Mouse (Mus musculus) spleen, postnatal 14 days (tissue): ENCODE measurements around the gene Trp53i13.
"Not testable (repeated sequence)": the region's sequence is repeated elsewhere in the genome, so short reads cannot be mapped to it uniquely, and the experiment has no call there.

Experiments
- DNase-seq, 2 experiments: peaks; one replicate each; pipeline ENCODE4 v3.0.0; 2021 to 2022; ENCODE audit warnings: low spot score in 2 of 2

The Trp53i13 gene

GRCm38 (mm10) chr11:77515637-77516552 is at the start of gene Trp53i13:
TSS of gene Trp53i13 (minus strand) at chr11:77515980.
- no peak for DNase-seq

- no peak for DNase-seq
Observed at GRCm38 (mm10) chr11:77545261-77545660, 29.5 kb upstream of the Trp53i13 start.

GRCm38 (mm10) chr11:77532202-77532846 is 16.5 kb upstream of the Trp53i13 start:
- no peak for DNase-seq

- no peak for DNase-seq
Observed at GRCm38 (mm10) chr11:77530862-77531261, 15.1 kb upstream of the Trp53i13 start.

DNA sequence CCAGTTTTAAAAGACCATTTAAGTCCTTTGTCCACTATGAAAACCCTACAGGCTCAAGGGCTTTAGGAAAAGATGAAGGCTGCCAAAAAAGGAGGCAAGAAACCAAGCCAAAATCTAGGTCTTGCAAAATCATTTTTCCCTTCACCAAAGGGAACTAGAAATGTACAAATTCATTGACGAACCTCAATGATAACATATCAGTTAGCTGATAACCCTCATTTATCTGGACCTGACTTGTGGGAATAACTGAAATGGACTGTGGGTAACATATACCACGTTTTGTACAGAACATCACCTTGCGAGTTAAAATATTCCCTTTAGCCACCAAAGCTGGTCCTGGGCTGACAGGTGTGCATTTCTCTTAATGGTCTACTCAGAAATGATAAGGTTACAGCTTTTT is 13.9 kb upstream of the Trp53i13 start:
- no peak for DNase-seq

GRCm38 (mm10) chr11:77528420-77528819 is 12.6 kb upstream of the Trp53i13 start:
- not testable (repeated sequence) for DNase-seq

DNA sequence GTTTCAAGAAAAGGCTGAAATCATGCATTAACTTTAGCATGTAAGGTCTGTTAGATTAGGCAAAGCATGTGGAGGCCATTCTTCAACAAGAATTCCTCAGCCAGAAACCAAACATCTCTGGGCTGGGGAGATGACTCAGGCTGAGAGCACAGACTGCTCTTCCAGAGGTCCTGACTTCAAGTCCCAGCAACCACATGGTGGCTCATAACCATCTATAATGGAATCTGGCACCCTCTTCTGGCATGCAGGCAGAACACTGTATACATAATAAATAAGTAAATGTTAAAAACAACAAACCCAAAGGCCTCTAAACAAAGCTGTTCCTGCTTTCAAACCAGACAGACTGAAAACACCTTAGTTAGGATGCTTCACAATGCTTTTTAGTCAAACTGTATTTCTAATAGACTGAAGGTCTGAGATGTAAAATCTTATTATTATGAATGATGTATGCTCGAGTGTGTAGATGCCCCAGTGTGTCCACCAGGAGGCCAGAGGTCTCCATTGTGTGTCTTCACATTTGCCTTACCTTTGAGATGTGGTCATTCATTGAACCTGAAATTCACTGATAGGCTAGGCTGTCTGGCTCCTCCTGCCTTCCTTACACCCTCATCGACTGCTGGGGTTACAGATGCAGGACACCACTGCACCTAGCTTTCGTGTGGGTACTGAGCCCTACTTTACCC is 10.2 kb upstream of the Trp53i13 start:
- DNase-seq = no peak

- DNase-seq = no peak
Observed at GRCm38 (mm10) chr11:77520601-77521529, 5.1 kb upstream of the Trp53i13 start.

- DNase-seq = peak in 1 of 2 experiments; percentile 31
Observed at GRCm38 (mm10) chr11:77519043-77519442, 3.3 kb upstream of the Trp53i13 start, which contains the start of gene Gm10392. TSS of gene Gm10392 (minus strand) at chr11:77519198.

DNA sequence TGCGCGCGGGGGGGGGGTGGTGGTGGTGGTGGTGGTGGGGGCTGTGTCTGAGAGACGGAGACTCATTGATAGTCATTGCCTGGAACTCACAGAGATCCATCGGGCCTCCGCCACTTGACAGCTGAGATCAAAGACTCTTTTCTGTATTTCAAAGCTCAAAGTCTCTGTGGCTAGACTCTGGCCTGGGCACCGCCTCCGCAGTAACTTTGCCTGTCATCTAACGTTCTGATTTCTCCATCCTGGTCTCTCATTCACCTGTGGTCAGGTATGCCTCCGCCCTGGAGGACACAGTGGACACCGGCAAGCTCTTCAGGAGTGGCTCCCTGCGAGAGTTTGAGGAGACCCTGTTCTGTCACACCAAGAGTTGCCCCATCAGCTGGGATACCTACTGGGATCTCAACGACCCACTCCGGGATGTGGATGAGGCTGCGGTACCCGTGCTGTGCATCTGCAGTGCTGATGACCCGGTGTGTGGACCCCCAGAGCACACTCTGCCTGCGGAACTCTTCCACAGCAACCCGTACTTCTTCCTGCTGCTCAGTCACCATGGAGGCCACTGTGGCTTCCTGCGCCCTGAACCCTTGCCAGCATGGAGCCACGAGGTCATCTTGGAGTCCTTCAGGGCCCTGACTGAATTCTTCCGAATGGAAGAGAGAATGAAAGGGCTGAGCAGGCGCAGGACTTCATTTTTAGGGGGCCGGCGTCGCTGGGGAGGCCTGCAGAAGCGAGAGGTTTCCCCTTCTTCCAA is 2.4 kb upstream of the Trp53i13 start:
- no peak for DNase-seq

GRCm38 (mm10) chr11:77516553-77517425 is 1.0 kb upstream of the Trp53i13 start:
- no peak for DNase-seq

DNA sequence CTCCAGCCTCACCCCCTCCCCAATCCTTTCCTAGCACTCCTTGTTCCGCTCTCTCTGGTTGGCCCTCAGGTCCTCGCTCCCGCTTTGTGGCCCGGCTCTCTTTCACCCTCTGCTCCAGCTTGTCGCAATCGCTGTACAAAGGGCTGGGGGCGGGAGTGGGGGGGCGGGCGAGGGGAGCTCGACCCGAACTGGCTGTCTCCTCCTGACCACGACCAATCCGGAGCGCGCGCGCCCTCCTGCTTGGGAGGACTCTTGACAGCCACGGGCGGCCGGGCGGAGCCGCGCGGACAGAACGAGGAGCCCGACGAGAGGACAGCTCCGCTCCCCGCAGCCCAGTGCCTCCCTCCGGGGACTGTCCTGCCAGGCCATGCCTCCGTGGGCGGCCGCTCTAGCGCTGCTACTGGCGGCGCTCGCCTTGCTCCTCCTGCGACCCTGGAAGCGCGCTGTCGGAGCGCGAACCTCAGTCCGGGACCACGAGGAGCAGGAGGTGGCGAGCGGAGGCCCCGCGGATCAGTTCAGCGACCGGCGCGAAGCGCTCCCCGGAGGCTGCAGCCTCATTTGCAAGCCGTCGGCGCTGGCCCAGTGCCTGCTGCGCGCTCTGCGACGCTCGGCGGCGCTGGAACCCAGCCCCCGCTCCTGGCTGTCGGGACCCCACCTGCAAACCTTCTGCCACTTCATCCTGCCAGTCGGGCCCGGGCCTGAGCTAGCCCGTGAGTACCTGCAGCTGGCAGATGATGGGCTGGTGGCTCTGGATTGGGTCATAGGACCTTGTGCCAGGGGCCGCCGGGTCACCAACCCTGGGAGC is 746 bp downstream of the Trp53i13 start, which contains the start of gene Abhd15:
Gene Abhd15 (plus strand): TSS at position 290 of the 805 bp plus-strand sequence.
- DNase-seq = peak in 1 of 2 experiments; percentile 53

DNA sequence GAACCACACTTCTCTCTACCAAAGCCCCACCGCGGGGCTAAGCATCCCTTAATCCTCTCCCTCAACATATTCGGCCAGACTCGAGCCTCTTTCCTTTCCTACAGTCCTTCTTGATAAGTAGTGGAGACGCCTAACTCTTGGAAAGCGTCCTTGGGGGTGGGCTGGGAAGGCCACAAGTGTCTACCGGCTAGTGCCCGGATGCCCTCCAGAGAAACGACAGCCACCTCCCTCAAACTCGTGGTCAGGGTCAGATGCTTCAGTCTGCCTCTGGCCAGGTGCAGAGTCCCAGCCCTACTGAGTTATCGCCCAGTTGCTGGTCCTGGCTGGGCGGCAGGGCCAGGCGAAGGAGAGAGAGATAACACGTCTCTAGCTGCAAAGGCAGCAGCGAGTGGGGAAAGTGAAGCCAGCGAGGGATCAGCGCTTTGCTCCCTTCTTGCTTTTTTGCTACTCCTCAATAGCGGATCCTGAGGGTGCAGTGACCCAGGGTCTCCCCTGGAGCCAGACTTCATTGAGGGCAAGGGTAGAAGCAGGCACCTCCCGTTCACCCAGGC is 1.4 kb downstream of the Trp53i13 start:
- DNase-seq = peak in 1 of 2 experiments; percentile 31

- DNase-seq = no peak
Observed at GRCm38 (mm10) chr11:77513811-77514170, 2.0 kb downstream of the Trp53i13 start.

DNA sequence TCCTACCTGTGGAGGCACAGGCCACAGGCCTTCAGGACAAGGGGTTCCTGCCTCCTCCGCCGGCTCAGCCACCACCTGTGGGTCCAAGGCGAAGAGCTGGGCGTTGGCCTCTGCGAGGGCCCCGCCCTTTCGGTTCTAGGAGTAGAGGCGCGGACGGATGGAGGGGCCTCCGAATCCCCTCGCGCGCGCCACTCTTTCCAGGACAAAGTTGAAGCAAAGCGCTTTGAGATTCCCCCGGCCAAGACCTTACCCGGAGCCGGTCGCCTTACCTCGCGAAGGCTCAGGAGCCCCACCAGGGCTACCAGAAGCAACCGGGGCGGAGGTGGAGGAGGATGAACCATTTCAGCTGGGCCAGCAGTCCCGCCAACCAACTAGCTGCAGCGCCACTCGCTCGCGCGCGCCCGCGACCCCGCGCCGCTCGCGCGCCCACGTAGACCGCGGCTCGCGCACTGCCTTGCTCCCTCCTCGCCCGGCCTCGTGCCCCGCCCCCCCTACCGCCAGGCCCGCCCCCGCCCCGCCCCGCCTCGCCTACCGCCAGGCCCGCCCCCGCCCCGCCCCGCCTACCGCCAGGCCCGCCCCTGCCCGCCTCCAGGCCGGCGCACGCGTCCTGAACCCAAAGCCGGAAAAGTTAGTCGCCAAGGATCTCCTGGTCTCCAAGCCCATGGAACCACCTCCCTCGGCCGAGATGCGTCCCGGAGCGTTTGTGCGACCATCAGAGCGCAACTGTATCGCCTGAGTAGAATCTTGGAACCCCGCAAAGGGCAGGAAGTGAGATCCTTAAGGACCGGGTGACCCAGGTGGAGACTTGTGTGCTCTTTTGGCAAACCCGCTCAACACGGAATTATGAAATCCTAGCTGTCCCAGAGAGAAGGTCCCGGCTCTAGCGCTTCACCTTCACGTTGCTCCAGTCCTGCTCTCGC is 2.6 kb downstream of the Trp53i13 start:
- peak; percentile 66 to 75 for DNase-seq

GRCm38 (mm10) chr11:77511336-77511735 is 4.4 kb downstream of the Trp53i13 start:
- DNase-seq = no peak
